Mouse (Mus musculus) CD4-positive, CD25-positive, alpha-beta regulatory T cell, adult 4 months (primary cell): ENCODE results near the gene Map7d2. TPM values are rescaled to one million over a fixed set of nuclear protein-coding genes. Genes with fewer than 3 reads are reported as not detected.
A peak's percentile ranks its signal among the peaks of the same experiment; 100 is the strongest.
"Not testable (repeated sequence)": the region's sequence is repeated elsewhere in the genome, so short reads cannot be mapped to it uniquely, and the experiment has no call there.

Experiments used
- ATAC-seq: one replicate; pipeline ENCODE4 v1.8.0; 2017
- polyA plus RNA-seq, 2 experiments: library from polyadenylated mRNA; unstranded; fragments of 100-300 nt; shearing (Covaris generic); gene quantifications; one replicate each; pipeline ENCODE4 v1.2.1; 2017

The Map7d2 gene
- polyA plus RNA-seq = not detected

DNA sequence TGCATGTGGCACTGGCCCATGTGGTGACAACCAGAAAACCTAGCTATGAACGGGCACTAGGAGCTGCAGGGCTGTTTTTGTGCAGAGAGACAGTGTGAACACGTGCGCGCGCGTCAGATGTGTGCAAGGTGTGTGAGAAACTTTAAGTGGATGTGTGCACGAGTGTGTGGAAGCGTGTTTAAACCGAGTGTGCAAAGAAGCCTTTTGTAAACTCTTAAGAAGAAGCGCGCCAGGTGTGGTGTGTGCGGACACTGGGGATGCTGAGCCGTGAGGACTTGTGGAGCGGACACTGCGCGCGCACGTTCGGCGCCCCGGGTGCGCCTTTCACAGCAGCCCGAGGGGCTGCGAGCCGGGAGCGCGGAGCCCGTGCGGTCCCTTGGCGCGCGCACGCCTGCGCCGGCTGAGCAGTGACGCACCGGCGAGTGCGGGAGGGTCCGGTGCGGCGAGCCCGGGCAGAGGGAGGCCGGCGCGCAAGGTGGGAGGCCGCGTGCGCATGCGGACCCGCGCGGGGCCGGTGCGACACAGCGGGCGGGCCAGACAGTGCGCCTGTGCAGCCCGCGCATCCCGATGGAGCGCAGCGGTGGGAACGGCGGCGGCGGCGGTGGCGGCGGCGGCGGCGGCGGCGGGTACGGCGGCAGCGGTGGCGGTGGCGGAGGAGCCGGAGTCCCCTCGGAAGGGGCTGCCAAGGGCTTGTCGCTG, at the start of gene Map7d2:
Map7d2 (plus strand) TSS at position 443 of the 699 bp plus-strand sequence.
- ATAC-seq = peak; percentile 27

DNA sequence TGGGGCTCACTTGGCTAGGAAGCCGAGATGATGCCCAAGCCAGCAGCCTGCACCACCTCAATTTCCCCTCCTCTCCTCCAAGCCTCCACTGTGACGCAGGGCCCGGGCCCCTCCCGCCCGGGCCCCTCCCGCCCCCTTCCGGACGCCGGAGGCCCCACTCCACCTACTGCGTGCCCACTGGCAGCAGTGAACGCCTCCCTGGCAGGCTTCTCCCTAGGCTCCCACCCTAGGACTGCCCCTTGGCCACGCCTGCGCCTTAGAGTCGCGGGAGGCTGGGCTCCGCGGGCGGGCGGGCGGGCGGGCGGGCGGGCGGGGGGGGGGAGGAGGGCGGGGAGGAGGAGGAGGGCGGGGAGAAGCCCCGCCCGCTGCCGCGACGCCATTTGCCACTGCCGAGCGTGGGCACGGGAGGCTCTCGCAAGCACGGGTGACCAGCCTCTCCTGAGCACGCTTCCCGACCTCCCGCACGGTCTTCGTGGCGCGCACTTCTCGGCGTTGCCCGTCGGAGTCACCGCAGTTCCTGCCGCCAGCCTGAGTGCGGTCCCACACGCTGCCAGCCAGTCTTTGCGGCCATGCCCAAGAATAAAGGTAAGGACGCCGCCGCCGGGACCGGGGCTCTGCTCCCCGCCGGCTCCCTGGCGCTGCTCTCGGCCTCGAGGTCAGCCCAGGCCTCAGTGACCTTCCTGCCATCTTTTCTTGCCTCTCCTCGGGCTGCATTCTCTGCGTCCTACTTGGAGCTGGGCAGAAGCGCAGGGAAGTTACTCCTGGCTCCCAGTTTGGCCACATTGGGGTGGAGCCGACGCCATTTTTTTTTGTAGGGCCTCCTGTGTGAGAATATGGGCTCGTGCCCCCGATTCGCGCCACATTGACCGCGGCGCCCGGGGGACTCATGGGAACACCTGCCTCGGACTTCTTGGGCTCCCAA, 42.3 kb upstream of the Map7d2 start, which contains the start of gene Eif1ax:
Eif1ax (plus strand) TSS at position 348 of the 922 bp plus-strand sequence.
- ATAC-seq = peak; percentile 89

DNA sequence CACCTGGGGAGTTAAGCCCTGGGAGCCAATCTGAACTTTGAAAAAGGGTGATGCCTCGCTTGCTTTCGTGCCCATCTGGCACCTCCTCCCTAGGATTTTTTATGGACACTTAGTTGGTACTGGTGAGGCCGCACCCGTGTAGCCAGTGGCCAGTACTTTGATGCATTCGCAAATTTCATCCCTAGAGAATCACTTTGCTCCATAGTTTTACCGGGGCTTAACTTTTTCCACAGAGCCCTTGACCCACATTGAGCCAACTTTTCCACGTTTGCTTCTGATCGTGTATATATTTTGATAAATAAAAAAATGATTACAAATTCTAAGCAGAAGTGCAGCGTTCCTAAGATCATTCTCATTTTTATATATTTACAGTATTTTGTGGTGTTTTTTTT, 41.6 kb upstream of the Map7d2 start:
- ATAC-seq = no peak

GRCm38 (mm10) chrX:159387105-159387504, 27.3 kb upstream of the Map7d2 start:
- no peak for ATAC-seq

- ATAC-seq = no peak
Measured at GRCm38 (mm10) chrX:159388953-159389352, 25.4 kb upstream of the Map7d2 start.

- no peak for ATAC-seq
Measured at GRCm38 (mm10) chrX:159390347-159390962, 23.9 kb upstream of the Map7d2 start.

GRCm38 (mm10) chrX:159391239-159391638, 23.1 kb upstream of the Map7d2 start:
- no peak for ATAC-seq

- ATAC-seq = peak; percentile 93
Measured at GRCm38 (mm10) chrX:159409253-159409652, 5.1 kb upstream of the Map7d2 start.

DNA sequence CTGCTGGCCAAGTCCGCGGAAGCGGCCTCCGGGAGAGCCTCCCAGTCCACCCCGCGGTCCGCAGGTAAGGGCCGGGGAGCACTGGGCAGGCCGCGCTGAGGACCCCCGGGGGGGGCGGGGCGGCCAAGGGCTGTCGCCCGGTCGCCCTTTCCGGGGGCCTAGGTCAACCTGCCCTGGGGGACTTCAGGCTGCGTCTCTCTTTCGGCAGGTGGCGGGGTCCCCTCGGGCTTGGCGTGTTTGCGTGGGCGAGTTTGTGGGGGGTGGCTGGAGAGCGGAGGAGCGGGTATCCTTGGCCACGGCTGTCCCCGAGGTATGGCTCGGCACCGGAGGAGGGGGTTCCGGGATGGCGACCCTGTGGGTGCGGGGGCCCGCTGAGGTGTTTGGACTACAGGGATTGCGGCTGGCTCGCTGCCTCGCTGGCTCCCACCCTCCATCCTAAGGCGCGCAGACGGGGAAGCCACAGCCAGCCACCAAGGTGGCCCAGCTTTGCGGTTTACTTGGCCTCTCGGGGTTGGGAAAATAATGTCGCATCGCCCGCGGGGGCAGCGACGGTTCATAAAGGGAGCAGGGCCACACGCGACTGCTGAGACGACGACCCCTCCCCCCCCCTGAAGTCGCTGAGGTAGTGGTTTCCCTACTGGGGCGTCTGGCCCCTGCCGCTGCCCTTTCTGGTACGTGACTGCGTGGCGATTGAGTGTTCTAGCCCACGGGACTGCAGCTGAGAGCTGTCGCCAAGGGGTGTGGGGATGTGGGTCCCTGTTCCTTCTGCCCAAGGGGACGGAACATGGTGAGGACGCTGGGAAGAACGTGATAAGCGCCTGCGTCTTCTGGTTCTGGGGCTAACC, 679 bp downstream of the Map7d2 start:
- ATAC-seq = peak; percentile 32

DNA sequence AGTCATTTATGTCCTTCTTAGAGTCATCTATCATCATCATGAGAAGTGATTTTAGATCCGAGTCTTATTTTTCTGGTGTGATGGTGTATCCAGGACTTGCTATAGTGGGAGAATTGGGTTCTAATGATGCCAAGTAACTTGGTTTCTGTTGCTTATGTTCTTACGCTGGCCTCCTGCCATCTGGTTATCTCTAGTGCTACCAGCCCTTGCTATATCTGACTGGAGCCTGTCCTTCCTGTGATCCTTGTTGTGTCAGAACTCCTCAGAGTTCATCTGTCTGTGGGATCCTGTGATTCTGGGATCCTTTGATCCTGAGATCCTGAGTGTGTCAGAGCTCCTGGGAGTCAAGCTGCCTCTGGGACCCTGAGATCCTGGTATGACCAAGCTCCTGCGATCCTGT, 16.1 kb downstream of the Map7d2 start:
- ATAC-seq = not testable (repeated sequence)

DNA sequence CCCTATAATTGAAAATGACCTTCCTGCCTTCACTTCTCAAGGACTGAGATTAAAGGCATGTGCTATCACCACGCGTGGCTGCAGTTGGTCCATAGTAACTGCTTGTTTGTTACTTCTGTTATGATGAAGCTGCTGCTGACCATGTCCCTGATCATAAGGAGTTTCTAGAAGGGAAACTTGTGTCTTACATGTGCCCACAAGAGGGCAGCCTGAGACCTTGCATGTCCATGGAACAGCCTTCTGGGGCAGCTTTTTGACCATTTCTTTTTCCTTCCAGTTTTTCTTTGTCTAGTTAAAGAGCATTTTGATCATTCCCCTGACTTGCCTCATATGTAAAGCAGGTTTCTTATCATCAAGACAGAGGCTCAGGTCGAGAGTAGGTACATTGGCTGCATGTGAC, 27.8 kb downstream of the Map7d2 start:
- ATAC-seq = no peak

- ATAC-seq = peak; percentile 85
Measured at GRCm38 (mm10) chrX:159447133-159447532, 32.8 kb downstream of the Map7d2 start.

- ATAC-seq = no peak
Measured at GRCm38 (mm10) chrX:159459006-159459654, 44.8 kb downstream of the Map7d2 start.

- no peak for ATAC-seq
Measured at GRCm38 (mm10) chrX:159474799-159475198, 60.4 kb downstream of the Map7d2 start.

GRCm38 (mm10) chrX:159478243-159478940, 64.0 kb downstream of the Map7d2 start:
- ATAC-seq = not testable (repeated sequence)

DNA sequence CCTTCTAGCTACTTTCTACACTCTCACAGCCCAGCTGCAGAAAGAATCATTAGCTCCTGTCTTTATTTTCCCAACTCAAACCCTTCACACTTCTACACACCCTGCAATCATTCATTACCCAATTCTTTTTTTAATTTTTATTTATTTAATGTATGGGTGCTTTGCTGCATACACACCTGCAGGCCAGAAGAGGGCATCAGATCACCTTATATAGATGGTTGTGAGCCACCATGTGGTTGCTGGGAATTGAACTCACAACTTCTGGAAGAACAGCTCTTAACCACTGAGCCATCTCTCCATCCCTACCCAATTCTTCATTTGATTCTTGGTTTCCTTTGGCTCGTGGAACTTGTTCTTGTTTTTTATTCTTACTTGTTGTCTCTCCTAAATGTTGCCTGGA, 69.9 kb downstream of the Map7d2 start:
- no peak for ATAC-seq

- ATAC-seq = no peak
Measured at GRCm38 (mm10) chrX:159503181-159503580, 88.8 kb downstream of the Map7d2 start.

DNA sequence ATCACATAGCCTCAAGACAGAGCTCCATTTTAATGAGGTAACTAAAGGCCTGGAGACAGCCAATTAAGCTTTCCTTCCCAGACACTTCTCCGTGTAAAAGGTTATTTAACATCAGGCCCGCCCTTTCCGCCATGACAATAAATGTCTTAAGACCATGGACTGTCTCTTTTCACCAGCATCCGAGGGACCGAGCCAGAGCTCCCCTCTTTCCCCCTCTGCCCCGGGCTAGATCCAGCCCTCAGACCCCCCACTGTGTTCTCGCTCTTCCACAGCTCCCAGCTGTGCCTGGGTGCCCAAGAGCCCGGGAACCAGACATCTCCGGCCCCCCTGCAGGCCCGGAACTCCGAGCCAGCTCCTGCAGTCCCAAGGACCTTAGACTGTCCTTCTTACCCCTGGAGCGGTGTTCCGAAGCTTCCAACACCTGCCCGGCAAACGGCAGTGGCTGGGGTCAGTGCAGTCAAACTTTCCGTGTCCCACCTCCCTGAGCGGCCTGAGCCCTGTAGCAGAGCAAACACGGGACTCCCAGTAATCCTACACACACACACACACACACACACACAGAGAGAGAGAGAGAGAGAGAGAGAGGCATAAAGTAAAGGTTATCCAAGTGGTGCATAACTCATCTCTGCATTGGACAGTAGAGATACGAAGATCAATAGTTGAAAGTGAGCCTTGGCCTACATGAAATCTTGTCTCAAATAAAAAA, 94.1 kb downstream of the Map7d2 start:
- ATAC-seq = no peak

DNA sequence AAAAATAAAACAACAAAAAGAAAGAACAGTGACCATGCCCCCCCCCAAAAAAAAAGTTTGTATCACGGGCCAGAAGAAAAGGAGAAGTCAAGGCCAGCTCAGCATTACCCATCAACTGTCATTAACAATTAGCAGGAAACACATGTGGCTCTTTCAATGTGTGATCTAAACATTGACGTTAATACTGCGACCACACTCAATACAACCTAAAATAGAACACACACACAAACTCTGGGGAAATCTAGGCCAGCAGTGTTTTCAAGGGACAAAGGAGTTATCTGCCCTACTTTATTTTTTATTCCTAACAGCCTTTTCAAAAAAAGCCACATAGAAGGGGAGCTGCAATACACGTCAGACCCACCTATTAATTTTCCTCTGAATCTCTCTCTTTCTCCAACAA, 94.7 kb downstream of the Map7d2 start:
- no peak for ATAC-seq
